Mouse (Mus musculus): ENCODE data around the gene Plpp3. TPM values are rescaled to one million over a fixed set of nuclear protein-coding genes. Genes with fewer than 3 reads are reported as not detected.

Gene Plpp3
- polyA plus RNA-seq, 1 experiment: 44.4 TPM

DNA sequence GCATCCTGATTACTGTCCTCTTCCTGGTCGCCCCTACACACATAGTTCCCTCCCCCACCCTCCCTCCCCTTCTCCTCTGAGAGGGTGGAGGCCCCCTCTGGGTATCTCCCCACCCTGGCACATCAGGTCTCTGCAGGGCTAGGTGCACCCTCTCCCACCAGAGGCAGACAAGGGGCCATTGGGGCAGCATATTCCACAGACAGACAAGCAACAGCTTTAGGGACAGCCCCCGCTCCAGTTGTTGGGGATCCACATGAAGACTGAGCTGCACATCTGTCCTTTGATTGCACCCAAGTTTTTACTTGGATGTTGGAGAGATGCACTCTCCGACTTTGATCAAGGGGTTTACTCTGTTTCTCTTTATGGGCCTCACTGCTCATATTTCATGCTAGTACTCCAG lies 43.7 kb upstream of the Plpp3 start:
- Histone ChIP-seq H3K4me1 (ENCODE audit: control insufficient read depth, insufficient read depth, low read length) (0 out of 2 replicates have a peak, but pooled peaks cover 2% of the 10 kb centered on the region), H3K27ac (ENCODE audit: insufficient read depth, low read length) (no peak overlapping the region), H3K4me3 (ENCODE audit: insufficient read depth, low read length) (no peak overlapping the region)
- TF ChIP-seq CTCF (IDR thresholded peaks at IDR 0.05; ENCODE audit: borderline replicate concordance, insufficient read depth, low read length) (no peak), POLR2A (IDR thresholded peaks at IDR 0.05; ENCODE audit: low read depth, low read length) (no peak)

- Histone ChIP-seq H3K27ac (ENCODE audit: insufficient read depth, low read length) (no peak overlapping the region), H3K4me3 (ENCODE audit: insufficient read depth, low read length) (no peak overlapping the region), H3K4me1 (ENCODE audit: control insufficient read depth, insufficient read depth, low read length) (no peaks in the 10 kb centered on the region)
- TF ChIP-seq CTCF (IDR thresholded peaks at IDR 0.05; ENCODE audit: borderline replicate concordance, insufficient read depth, low read length) (no peak), POLR2A (IDR thresholded peaks at IDR 0.05; ENCODE audit: low read depth, low read length) (no peak)
Measured at GRCm38 (mm10) chr4:105121081-105121480, 36.1 kb upstream of the Plpp3 start.

- H3K27ac ChIP-seq (ENCODE audit: insufficient read depth, low read length): no peak overlapping the region
- TF ChIP-seq POLR2A (IDR thresholded peaks at IDR 0.05; ENCODE audit: low read depth, low read length): no peak
- peak; percentile 43; the same call in 1 of the 2 replicates for TF ChIP-seq CTCF (IDR thresholded peaks at IDR 0.05; ENCODE audit: borderline replicate concordance, insufficient read depth, low read length)
- no peaks in the 10 kb centered on the region for H3K4me1 ChIP-seq (ENCODE audit: control insufficient read depth, insufficient read depth, low read length)
- H3K4me3 ChIP-seq (ENCODE audit: insufficient read depth, low read length): no peak overlapping the region
Measured at GRCm38 (mm10) chr4:105122429-105122828, 34.7 kb upstream of the Plpp3 start.

DNA sequence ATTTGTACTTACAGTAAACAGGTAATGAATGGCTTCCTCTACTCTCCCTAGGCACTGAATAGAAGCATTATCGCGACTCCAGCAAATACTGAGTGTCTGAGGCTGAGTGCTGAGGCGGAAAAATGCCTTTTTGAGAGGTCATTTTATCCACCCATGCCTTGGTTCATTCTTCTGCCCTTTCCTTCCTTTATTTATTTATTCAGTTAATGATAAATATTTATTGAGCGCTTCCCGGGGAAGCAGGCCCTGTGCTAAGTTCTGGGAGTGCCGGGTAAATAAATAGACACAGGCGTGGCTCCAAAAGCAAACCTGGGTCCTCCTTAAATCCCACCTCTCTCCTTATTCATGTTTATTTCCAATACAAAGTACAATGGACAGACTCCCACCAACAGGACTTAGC lies 27.9 kb upstream of the Plpp3 start:
- Histone ChIP-seq H3K4me3 (ENCODE audit: insufficient read depth, low read length) (no peak overlapping the region), H3K4me1 (ENCODE audit: control insufficient read depth, insufficient read depth, low read length) (no peaks in the 10 kb centered on the region), H3K27ac (ENCODE audit: insufficient read depth, low read length) (no peak overlapping the region)
- TF ChIP-seq POLR2A (IDR thresholded peaks at IDR 0.05; ENCODE audit: low read depth, low read length): no peak
- TF ChIP-seq CTCF (IDR thresholded peaks at IDR 0.05; ENCODE audit: borderline replicate concordance, insufficient read depth, low read length): no peak

DNA sequence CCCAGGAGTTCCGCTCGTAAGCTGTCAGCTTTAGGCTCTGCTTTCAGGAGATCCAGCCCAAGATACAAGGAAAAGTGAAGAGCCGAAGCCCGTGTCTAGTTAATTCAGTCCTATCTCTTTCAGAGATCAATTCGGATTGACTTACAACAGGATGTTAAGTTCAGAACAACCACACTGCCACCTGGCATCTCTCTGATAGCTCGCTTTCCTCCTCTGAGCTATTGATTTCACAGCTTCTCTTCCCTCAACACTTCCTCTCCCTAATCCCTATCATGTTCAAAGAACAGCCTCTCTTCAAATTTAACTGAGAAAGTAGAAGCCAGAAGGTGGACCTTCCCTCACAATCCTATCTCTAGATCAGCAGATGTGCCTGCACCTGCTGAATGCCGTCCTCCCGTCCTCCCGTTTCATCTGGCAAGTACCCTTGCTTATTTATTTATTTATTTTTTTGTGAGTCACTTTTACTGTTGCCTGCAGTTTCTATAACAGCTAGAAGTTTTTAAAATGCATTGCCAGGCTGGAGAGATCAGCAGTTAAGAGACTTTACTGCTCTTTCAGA lies 25.3 kb upstream of the Plpp3 start:
- TF ChIP-seq POLR2A (IDR thresholded peaks at IDR 0.05; ENCODE audit: low read depth, low read length): no peak
- no peak for TF ChIP-seq CTCF (IDR thresholded peaks at IDR 0.05; ENCODE audit: borderline replicate concordance, insufficient read depth, low read length)
- H3K4me1 ChIP-seq (ENCODE audit: control insufficient read depth, insufficient read depth, low read length): no peaks in the 10 kb centered on the region

GRCm38 (mm10) chr4:105133350-105134050 lies 23.6 kb upstream of the Plpp3 start:
- no peak overlapping the region for H3K4me3 ChIP-seq (ENCODE audit: insufficient read depth, low read length)

More for the DNA sequence above, 25.3 kb upstream of the Plpp3 start:
- Histone ChIP-seq H3K27ac (ENCODE audit: insufficient read depth, low read length) (no peak overlapping the region), H3K4me3 (ENCODE audit: insufficient read depth, low read length) (no peak overlapping the region)

GRCm38 (mm10) chr4:105149492-105149891 lies 7.7 kb upstream of the Plpp3 start:
- TF ChIP-seq CTCF (IDR thresholded peaks at IDR 0.05; ENCODE audit: borderline replicate concordance, insufficient read depth, low read length): no peak
- TF ChIP-seq POLR2A (IDR thresholded peaks at IDR 0.05; ENCODE audit: low read depth, low read length): no peak
- no peaks in the 10 kb centered on the region for H3K4me1 ChIP-seq (ENCODE audit: control insufficient read depth, insufficient read depth, low read length)

More at GRCm38 (mm10) chr4:105133350-105134050, 23.6 kb upstream of the Plpp3 start:
- no peak for TF ChIP-seq CTCF (IDR thresholded peaks at IDR 0.05; ENCODE audit: borderline replicate concordance, insufficient read depth, low read length)
- no peak for TF ChIP-seq POLR2A (IDR thresholded peaks at IDR 0.05; ENCODE audit: low read depth, low read length)
- H3K4me1 ChIP-seq (ENCODE audit: control insufficient read depth, insufficient read depth, low read length): no peaks in the 10 kb centered on the region
- H3K27ac ChIP-seq (ENCODE audit: insufficient read depth, low read length): no peak overlapping the region

DNA sequence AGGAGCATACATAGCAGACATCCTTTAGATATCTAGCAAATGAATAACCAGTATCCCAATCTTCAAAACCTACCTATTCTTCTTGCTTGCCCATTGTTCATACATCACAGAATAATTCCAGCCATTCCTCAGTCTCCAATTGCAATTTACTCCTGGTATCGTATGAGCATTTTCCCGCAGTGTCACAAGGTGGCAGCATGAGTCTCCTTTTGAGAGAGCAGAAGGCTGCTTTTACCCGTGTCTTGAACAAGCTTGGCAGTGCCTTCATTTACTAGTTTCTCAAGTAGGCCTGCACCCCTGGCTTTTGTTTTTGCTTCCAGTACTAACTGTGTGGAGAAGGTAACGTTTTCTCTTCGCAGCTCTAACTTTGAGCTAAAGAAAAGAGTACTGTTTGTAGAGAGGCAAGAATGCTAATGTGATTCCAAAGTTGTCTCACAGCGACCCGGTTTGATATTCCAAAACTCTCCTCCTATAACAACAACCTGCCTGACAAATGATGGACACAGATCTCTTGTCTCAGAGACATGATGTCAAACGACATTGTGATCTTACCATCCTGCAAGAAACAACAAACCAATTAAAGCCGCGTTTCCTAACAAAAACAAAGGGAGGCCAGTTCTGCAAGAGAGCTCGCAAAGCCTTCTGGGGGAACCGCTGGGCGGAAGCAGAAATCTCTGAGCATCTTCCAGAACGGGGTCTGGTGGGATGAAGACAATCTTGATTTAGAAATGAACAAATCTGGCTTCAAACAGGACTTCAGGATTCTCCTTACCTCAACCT lies 5.0 kb upstream of the Plpp3 start:
- H3K4me1 ChIP-seq (ENCODE audit: control insufficient read depth, insufficient read depth, low read length): no peaks in the 10 kb centered on the region
- no peak overlapping the region for H3K27ac ChIP-seq (ENCODE audit: insufficient read depth, low read length)
- no peak overlapping the region for H3K4me3 ChIP-seq (ENCODE audit: insufficient read depth, low read length)
- TF ChIP-seq CTCF (IDR thresholded peaks at IDR 0.05; ENCODE audit: borderline replicate concordance, insufficient read depth, low read length) (peak; percentile 51; the same call in 1 of the 2 replicates), POLR2A (IDR thresholded peaks at IDR 0.05; ENCODE audit: low read depth, low read length) (no peak)

More at GRCm38 (mm10) chr4:105149492-105149891, 7.7 kb upstream of the Plpp3 start:
- Histone ChIP-seq H3K27ac (ENCODE audit: insufficient read depth, low read length) (no peak overlapping the region), H3K4me3 (ENCODE audit: insufficient read depth, low read length) (no peak overlapping the region)

GRCm38 (mm10) chr4:105153227-105153626 lies 3.9 kb upstream of the Plpp3 start:
- Histone ChIP-seq H3K27ac (ENCODE audit: insufficient read depth, low read length) (no peak overlapping the region), H3K4me1 (ENCODE audit: control insufficient read depth, insufficient read depth, low read length) (no peaks in the 10 kb centered on the region), H3K4me3 (ENCODE audit: insufficient read depth, low read length) (no peak overlapping the region)
- TF ChIP-seq CTCF (IDR thresholded peaks at IDR 0.05; ENCODE audit: borderline replicate concordance, insufficient read depth, low read length) (no peak), POLR2A (IDR thresholded peaks at IDR 0.05; ENCODE audit: low read depth, low read length) (no peak)
